ENCODE assay signal across 16 mouse cellular contexts in genomic region chr7:80455505-80456160, GRCm38 (mm10). TPM values are rescaled to one million over a fixed set of nuclear protein-coding genes. Genes with fewer than 3 reads are reported as not detected.
DNase-seq lines count a peak whose midpoint lies in the region; ATAC-seq and TF ChIP-seq lines count a peak whose summit lies in the region.
"Had no signal": no experiment of that assay in that cellular context is flagged by ENCODE, and none has a peak within 500 bp of the region (broad histone marks: within the 10 kb centered on the region; RNA-seq: fewer than 3 reads in every experiment).

No protein-coding gene starts in this region.

- WGBS in heart, embryonic 11.5 days (ENCODE audit: insufficient replicate concordance) = 50% methylated on average over 4 of the region's 4 CpGs
- 55% methylated on average over 4 of the region's 4 CpGs for WGBS in liver, postnatal 0 days (ENCODE audit: insufficient replicate concordance)
- WGBS in hindbrain, embryonic 10.5 days = 91% methylated on average over 4 of the region's 4 CpGs

- H3K9me3 ChIP-seq in heart, embryonic 11.5 days (replicated peaks; ENCODE audit: control insufficient read depth, low read length) = no peaks in the 10 kb centered on the region
- no peaks in the 10 kb centered on the region for H3K9me3 ChIP-seq in liver, postnatal 0 days (ENCODE audit: low read length)
- no peaks in the 10 kb centered on the region for H3K9me3 ChIP-seq in hindbrain, embryonic 10.5 days
- H3K9me3 ChIP-seq: hindbrain, embryonic 15.5 days; lung, embryonic 15.5 days; neural tube, embryonic 13.5 days had no signal

- H3K27ac ChIP-seq in heart, embryonic 11.5 days (ENCODE audit: low read depth, low read length) = 0 out of 2 replicates have a peak overlapping the region, but pooled peaks have one; percentile 37
- H3K27ac ChIP-seq in liver, postnatal 0 days (ENCODE audit: low read depth) = peak overlapping the region; percentile 87
- H3K27ac ChIP-seq in hindbrain, embryonic 10.5 days = no peak overlapping the region
- H3K27ac ChIP-seq: hindbrain, embryonic 15.5 days; lung, embryonic 15.5 days; neural tube, embryonic 13.5 days had no signal

- H3K9ac ChIP-seq in heart, embryonic 11.5 days (ENCODE audit: low read depth, low read length) = no peak overlapping the region
- H3K9ac ChIP-seq in liver, postnatal 0 days (replicated peaks) = no peak overlapping the region
- H3K9ac ChIP-seq: hindbrain, embryonic 15.5 days; lung, embryonic 15.5 days; neural tube, embryonic 13.5 days had no signal

- no peak for TF ChIP-seq EP300 in liver, postnatal 0 days (IDR thresholded peaks at IDR 0.05; ENCODE audit: low read depth)

- peaks cover 8% of the 10 kb centered on the region for H3K36me3 ChIP-seq in heart, embryonic 11.5 days (ENCODE audit: control insufficient read depth, insufficient read depth, low read length)
- peaks cover 40% of the 10 kb centered on the region for H3K36me3 ChIP-seq in liver, postnatal 0 days (replicated peaks; ENCODE audit: insufficient read depth, low read length)
- H3K36me3 ChIP-seq in hindbrain, embryonic 10.5 days = peaks cover 91% of the 10 kb centered on the region
- H3K36me3 ChIP-seq: hindbrain, embryonic 15.5 days had no signal

- no peak for ATAC-seq in heart, embryonic 11.5 days (replicated peaks; ENCODE audit: insufficient number of reproducible peaks, low FRiP score, low TSS enrichment)
- ATAC-seq in common myeloid progenitor, adult 5-6 weeks (replicated peaks; ENCODE audit: low read depth, poor library complexity, severe bottlenecking) = peak; percentile 78
- ATAC-seq in liver, postnatal 0 days = no peak

- no peak for DNase-seq in heart, postnatal 10 days
- peak; percentile 5 to 25 for DNase-seq in B cell, adult 2 months
- DNase-seq in liver, postnatal 0 days = peak; percentile 13
- DNase-seq in hindbrain, embryonic 10.5 days (ENCODE audit: low spot score) = no peak
- no peak for DNase-seq in cerebellum, adult 11-12 months
- DNase-seq in layer of hippocampus, adult 11-12 months (ENCODE audit: low spot score) = no peak
- DNase-seq: adrenal gland, adult 8-10 months; heart, adult 11 months; kidney, adult 8-10 months; midbrain, embryonic 14.5 days; thymus, adult 18-20 months had no signal

- H3K4me2 ChIP-seq in heart, embryonic 11.5 days = no peak overlapping the region
- no peak overlapping the region for H3K4me2 ChIP-seq in liver, postnatal 0 days (ENCODE audit: low read depth, low read length)
- H3K4me2 ChIP-seq: hindbrain, embryonic 15.5 days; lung, embryonic 15.5 days; neural tube, embryonic 13.5 days had no signal

- H3K27me3 ChIP-seq in heart, embryonic 11.5 days (ENCODE audit: control insufficient read depth, insufficient read depth, low read length) = no peaks in the 10 kb centered on the region
- no peaks in the 10 kb centered on the region for H3K27me3 ChIP-seq in liver, postnatal 0 days (ENCODE audit: insufficient read depth, low read length)
- H3K27me3 ChIP-seq in hindbrain, embryonic 10.5 days (ENCODE audit: insufficient read depth, poor library complexity, severe bottlenecking) = no peaks in the 10 kb centered on the region
- H3K27me3 ChIP-seq: hindbrain, embryonic 15.5 days; lung, embryonic 15.5 days; neural tube, embryonic 13.5 days had no signal

- no peak for TF ChIP-seq CTCF in liver, postnatal 0 days (IDR thresholded peaks at IDR 0.05; ENCODE audit: low read depth)

- no peak overlapping the region for H3K4me3 ChIP-seq in heart, embryonic 11.5 days (ENCODE audit: low read depth, low read length)
- H3K4me3 ChIP-seq in liver, postnatal 0 days (ENCODE audit: low read depth, low read length) = no peak overlapping the region
- no peak overlapping the region for H3K4me3 ChIP-seq in hindbrain, embryonic 10.5 days
- H3K4me3 ChIP-seq: hindbrain, embryonic 15.5 days; lung, embryonic 15.5 days; neural tube, embryonic 13.5 days had no signal

- intact Hi-C loops in heart, postnatal 10 days (cut with DNase I) = no loop called here

- peaks cover 36% of the 10 kb centered on the region for H3K4me1 ChIP-seq in heart, embryonic 11.5 days (ENCODE audit: control insufficient read depth, insufficient read depth, low read length)
- H3K4me1 ChIP-seq in liver, postnatal 0 days (ENCODE audit: insufficient read depth) = peaks cover 46% of the 10 kb centered on the region
- H3K4me1 ChIP-seq in hindbrain, embryonic 10.5 days (replicated peaks) = 0 out of 2 replicates have a peak, but pooled peaks cover 7% of the 10 kb centered on the region
- H3K4me1 ChIP-seq: hindbrain, embryonic 15.5 days; neural tube, embryonic 13.5 days had no signal

RNA-seq across cellular contexts. Expression of gene Furin, which starts 50.4 kb away (rescaled TPM):
- 16.0 and 23.5 TPM in 2 replicates for polyA plus RNA-seq in heart, embryonic 11.5 days (2014; fragmentation: Nextera tagmentation; extraction: Ambion mirVana)
- 100 to 1,000 TPM; 119 to 139 TPM for total RNA-seq in heart, postnatal 10 days (2021)
- 12.2 and 14.4 TPM in 2 replicates for total RNA-seq in common myeloid progenitor, adult 5-6 weeks (2017)
- 17.7 and 18.0 TPM in 2 replicates for polyA plus RNA-seq in liver, postnatal 0 days (2015; fragmentation: Nextera tagmentation; extraction: Ambion mirVana)
- 4.6 and 5.2 TPM in 2 replicates for polyA plus RNA-seq in hindbrain, embryonic 10.5 days (2016; fragmentation: Nextera tagmentation; extraction: Ambion mirVana)

Comparison
In these comparisons a context has a peak if more than half of its experiments do, and no peak if none do; other contexts are left out.
1. DNase-seq: peak in B cell, adult 2 months (2 of 2) and liver, postnatal 0 days (single experiment); none in heart, postnatal 10 days (0 of 2), hindbrain, embryonic 10.5 days (single experiment), cerebellum, adult 11-12 months (single experiment) and layer of hippocampus, adult 11-12 months (single experiment).